Mouse (Mus musculus): Measurements from ENCODE around the gene Psg19. TPM values are rescaled to one million over a fixed set of nuclear protein-coding genes. Genes with fewer than 3 reads are reported as not detected.

Psg19 gene
- polyA plus RNA-seq (2014; fragmentation: Illumina TruSeq; extraction: RNeasy Lipid Tissue Mini Kit (QIAGEN cat#74804); ENCODE audit: low read depth, low replicate concordance) = 3.5 TPM

DNA sequence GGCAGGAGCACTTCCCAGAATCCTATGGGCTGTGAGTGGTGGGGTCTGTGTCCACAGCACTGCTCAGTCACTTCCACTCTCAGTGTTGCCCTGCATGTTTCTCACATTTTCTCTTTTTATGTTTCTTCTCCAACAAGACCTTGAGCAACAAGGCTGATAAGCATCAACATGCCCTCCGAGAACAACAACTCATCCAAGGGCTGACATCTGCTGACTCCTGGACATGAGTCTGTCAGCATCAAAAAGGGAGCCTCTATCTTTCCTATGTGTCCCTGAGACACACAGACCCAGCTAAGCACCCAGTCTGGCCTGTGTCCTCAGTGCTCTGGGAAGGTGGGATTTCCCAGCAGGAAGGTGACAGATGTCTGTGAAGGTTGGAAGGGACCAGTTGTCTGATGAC, at the start of gene Psg19:
Gene Psg19, minus strand, starts transcription at position 101 of the 400 bp plus-strand sequence.

DNA sequence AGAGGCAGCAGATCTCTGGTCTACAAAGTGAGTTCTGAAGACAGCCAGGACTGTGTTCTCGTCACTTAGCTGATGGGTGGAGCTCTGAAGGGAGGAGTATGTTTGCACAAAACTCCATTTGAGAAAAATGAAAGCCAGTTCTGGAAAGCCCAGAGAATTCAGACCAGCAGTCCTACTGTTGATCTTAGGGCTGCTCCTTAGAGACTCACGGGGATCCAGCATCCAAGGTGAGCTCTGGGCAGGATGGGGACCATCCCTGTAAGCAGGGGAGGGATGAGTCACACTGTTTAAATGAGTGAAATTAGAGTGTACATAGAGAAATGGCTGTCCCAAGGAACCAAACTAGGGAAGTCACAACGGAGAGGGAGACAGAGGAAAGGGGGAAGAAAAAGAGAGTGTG, 41.5 kb upstream of the Psg19 start, which contains the start of gene Mill2:
Gene Mill2, plus strand, starts transcription at position 102 of the 400 bp plus-strand sequence.

DNA sequence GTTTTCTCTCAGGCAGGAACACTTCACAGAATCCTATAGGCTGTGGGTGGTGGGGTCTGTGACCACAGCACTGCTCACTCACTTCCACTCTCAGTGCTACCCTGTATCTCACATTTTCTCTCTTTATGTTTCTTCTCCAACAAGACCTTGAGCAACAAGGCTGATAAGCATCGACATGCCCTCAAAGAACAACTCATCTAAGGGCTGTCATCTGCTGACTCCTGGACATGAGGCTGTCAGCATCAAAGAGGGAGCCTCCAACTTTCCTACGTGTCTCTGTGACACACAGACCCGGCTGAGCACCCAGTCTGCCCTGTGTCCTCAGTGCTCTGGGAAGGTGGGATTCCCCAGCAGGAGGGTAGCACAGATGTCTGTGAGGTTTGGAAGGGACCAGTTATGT, 23.2 kb upstream of the Psg19 start, which contains the start of gene Psg17:
Gene Psg17, minus strand, starts transcription at position 101 of the 400 bp plus-strand sequence.

Other genes with a start within 250 kb of the Psg19 start
- not detected for gene Psg27, start 231.2 kb downstream of the Psg19 start, polyA plus RNA-seq (2014; fragmentation: Illumina TruSeq; extraction: RNeasy Lipid Tissue Mini Kit (QIAGEN cat#74804); ENCODE audit: low read depth, low replicate concordance)
- gene Psg23, start 182.0 kb downstream of the Psg19 start, polyA plus RNA-seq (2014; fragmentation: Illumina TruSeq; extraction: RNeasy Lipid Tissue Mini Kit (QIAGEN cat#74804); ENCODE audit: low read depth, low replicate concordance) = not detected
- gene Psg21, start 141.8 kb downstream of the Psg19 start, polyA plus RNA-seq (2014; fragmentation: Illumina TruSeq; extraction: RNeasy Lipid Tissue Mini Kit (QIAGEN cat#74804); ENCODE audit: low read depth, low replicate concordance) = not detected
- gene Psg20, start 112.3 kb downstream of the Psg19 start, polyA plus RNA-seq (2014; fragmentation: Illumina TruSeq; extraction: RNeasy Lipid Tissue Mini Kit (QIAGEN cat#74804); ENCODE audit: low read depth, low replicate concordance) = not detected
- 0.14 TPM for gene Psg22, start 80.4 kb downstream of the Psg19 start, polyA plus RNA-seq (2014; fragmentation: Illumina TruSeq; extraction: RNeasy Lipid Tissue Mini Kit (QIAGEN cat#74804); ENCODE audit: low read depth, low replicate concordance)
- gene Psg17, start 23.1 kb upstream of the Psg19 start, polyA plus RNA-seq (2014; fragmentation: Illumina TruSeq; extraction: RNeasy Lipid Tissue Mini Kit (QIAGEN cat#74804); ENCODE audit: low read depth, low replicate concordance) = 1.5 TPM
- gene Mill2, start 41.4 kb upstream of the Psg19 start, polyA plus RNA-seq (2014; fragmentation: Illumina TruSeq; extraction: RNeasy Lipid Tissue Mini Kit (QIAGEN cat#74804); ENCODE audit: low read depth, low replicate concordance) = 1.1 TPM
- gene Pglyrp1, start 72.8 kb upstream of the Psg19 start, polyA plus RNA-seq (2014; fragmentation: Illumina TruSeq; extraction: RNeasy Lipid Tissue Mini Kit (QIAGEN cat#74804); ENCODE audit: low read depth, low replicate concordance) = not detected
- 2.5 TPM for gene Ccdc61, start 111.9 kb upstream of the Psg19 start, polyA plus RNA-seq (2014; fragmentation: Illumina TruSeq; extraction: RNeasy Lipid Tissue Mini Kit (QIAGEN cat#74804); ENCODE audit: low read depth, low replicate concordance)
- gene Nova2, start 127.4 kb upstream of the Psg19 start, polyA plus RNA-seq (2014; fragmentation: Illumina TruSeq; extraction: RNeasy Lipid Tissue Mini Kit (QIAGEN cat#74804); ENCODE audit: low read depth, low replicate concordance) = 0.66 TPM
- gene Nanos2, start 188.9 kb upstream of the Psg19 start, polyA plus RNA-seq (2014; fragmentation: Illumina TruSeq; extraction: RNeasy Lipid Tissue Mini Kit (QIAGEN cat#74804); ENCODE audit: low read depth, low replicate concordance) = not detected
- gene Mypop, start 192.7 kb upstream of the Psg19 start, polyA plus RNA-seq (2014; fragmentation: Illumina TruSeq; extraction: RNeasy Lipid Tissue Mini Kit (QIAGEN cat#74804); ENCODE audit: low read depth, low replicate concordance) = 1.3 TPM
- gene Irf2bp1, start 205.5 kb upstream of the Psg19 start, polyA plus RNA-seq (2014; fragmentation: Illumina TruSeq; extraction: RNeasy Lipid Tissue Mini Kit (QIAGEN cat#74804); ENCODE audit: low read depth, low replicate concordance) = 0.39 TPM
- gene Foxa3, start 225.0 kb upstream of the Psg19 start, polyA plus RNA-seq (2014; fragmentation: Illumina TruSeq; extraction: RNeasy Lipid Tissue Mini Kit (QIAGEN cat#74804); ENCODE audit: low read depth, low replicate concordance) = 0.42 TPM
- gene Sympk, start 225.9 kb upstream of the Psg19 start, polyA plus RNA-seq (2014; fragmentation: Illumina TruSeq; extraction: RNeasy Lipid Tissue Mini Kit (QIAGEN cat#74804); ENCODE audit: low read depth, low replicate concordance) = 12.0 TPM